Mouse (Mus musculus): Measurements from ENCODE around the gene Slc22a12. TPM values are rescaled to one million over a fixed set of nuclear protein-coding genes. Genes with fewer than 3 reads are reported as not detected.

Slc22a12 gene
- total RNA-seq, 2 experiments from 2014 or later = not detected

GRCm38 (mm10) chr19:6493219-6493618 lies 49.6 kb downstream of the Slc22a12 start:
- DNase-seq = no peak

- DNase-seq = peak; percentile 80
These were observed 50.7 kb downstream of the Slc22a12 start for GRCm38 (mm10) chr19:6492124-6492523.

- no peak for DNase-seq
These were observed 51.3 kb downstream of the Slc22a12 start for GRCm38 (mm10) chr19:6491538-6491937.

- DNase-seq = peak; percentile 91
These were observed 53.8 kb downstream of the Slc22a12 start for GRCm38 (mm10) chr19:6489030-6489429.

Small RNAs within 50 kb of the gene (microRNA-seq; reads per million reads assigned to microRNA genes)
- not detected for gene Gm26460

Other genes with a start within 250 kb of the Slc22a12 start
- gene Cdc42bpg, start 236.6 kb downstream of the Slc22a12 start, total RNA-seq (2021) = 10 to 100 TPM; 10.3 to 11.6 TPM
- gene Men1, start 208.1 kb downstream of the Slc22a12 start, total RNA-seq (2021) = 10 to 100 TPM; 37.1 to 38.7 TPM
- 10 to 100 TPM; 35.9 to 54.6 TPM for gene Map4k2, start 201.9 kb downstream of the Slc22a12 start, total RNA-seq (2021)
- 100 to 1,000 TPM; 166 to 186 TPM for gene Sf1, start 179.3 kb downstream of the Slc22a12 start, total RNA-seq (2021)
- gene Pygm, start 158.6 kb downstream of the Slc22a12 start, total RNA-seq (2021) = 100 to 1,000 TPM in 1 of 2 experiments, 10 to 100 TPM in 1; 92.0 to 223 TPM
- 10 to 100 TPM; 53.2 to 54.9 TPM for gene Rasgrp2, start 143.7 kb downstream of the Slc22a12 start, total RNA-seq (2021)
- gene Nrxn2, start 124.3 kb downstream of the Slc22a12 start, total RNA-seq (2021) = 10 to 100 TPM in 1 of 2 experiments, 1 to 10 TPM in 1; 7.5 to 14.5 TPM

All from adrenal gland, postnatal 10 days (tissue).